Mouse (Mus musculus): ENCODE measurements around the gene Mtr.

Gene Mtr

GRCm38 (mm10) chr13:12162457-12162856 lies 95.5 kb downstream of the Mtr start:
- no peak for DNase-seq (ENCODE audit: low read depth, low spot score)

- DNase-seq (ENCODE audit: low read depth, low spot score), result no peak
Observed at GRCm38 (mm10) chr13:12160121-12160475, 97.8 kb downstream of the Mtr start.

GRCm38 (mm10) chr13:12159288-12160120 lies 98.4 kb downstream of the Mtr start:
- DNase-seq (ENCODE audit: low read depth, low spot score), result no peak

DNA sequence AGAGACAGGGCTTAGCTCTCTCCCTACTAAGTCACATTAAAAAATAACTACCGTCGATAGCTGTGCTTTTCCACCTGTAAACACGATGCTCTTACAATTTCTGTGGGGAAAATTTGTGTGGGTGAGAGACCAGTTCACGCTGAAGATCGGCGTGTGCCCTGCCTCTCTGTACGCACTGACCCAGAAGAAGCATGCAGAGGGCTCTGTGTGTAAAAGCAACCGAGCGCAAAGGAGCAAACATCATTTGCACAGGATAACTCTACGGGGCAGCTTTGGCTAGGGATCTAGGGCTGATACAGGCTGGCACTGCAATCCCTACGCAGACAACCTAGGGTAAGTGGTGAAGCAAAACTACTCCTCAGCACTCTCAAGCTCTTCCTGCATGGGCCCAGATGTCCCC lies 104.0 kb downstream of the Mtr start:
- no peak for DNase-seq (ENCODE audit: low read depth, low spot score)

GRCm38 (mm10) chr13:12146918-12147507 lies 110.9 kb downstream of the Mtr start:
- DNase-seq (ENCODE audit: low read depth, low spot score), result no peak

GRCm38 (mm10) chr13:12146402-12146801 lies 111.5 kb downstream of the Mtr start:
- DNase-seq (ENCODE audit: low read depth, low spot score), result no peak

GRCm38 (mm10) chr13:12143347-12143746 lies 114.6 kb downstream of the Mtr start:
- DNase-seq (ENCODE audit: low read depth, low spot score), result no peak

DNA sequence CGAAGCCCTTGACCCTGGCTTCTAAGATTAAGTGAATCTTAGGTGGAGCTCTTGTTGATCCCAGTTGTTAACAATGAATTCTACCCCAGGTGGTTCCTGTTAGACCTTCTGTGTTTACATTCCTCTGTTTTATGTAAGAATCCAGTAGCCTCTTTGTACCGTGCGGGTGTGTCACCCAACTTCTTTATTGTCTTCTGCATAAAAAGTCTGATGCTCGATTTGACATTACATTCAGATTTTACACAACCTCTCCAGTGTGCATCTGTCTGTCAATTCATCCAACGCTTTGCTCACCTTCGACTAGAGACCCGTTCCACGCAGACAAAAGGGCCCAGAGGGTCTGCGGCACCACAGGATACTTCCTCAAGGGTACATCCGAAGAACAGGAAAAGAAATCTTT lies 121.5 kb downstream of the Mtr start:
- peak; percentile 93 for DNase-seq (ENCODE audit: low read depth, low spot score)

DNA sequence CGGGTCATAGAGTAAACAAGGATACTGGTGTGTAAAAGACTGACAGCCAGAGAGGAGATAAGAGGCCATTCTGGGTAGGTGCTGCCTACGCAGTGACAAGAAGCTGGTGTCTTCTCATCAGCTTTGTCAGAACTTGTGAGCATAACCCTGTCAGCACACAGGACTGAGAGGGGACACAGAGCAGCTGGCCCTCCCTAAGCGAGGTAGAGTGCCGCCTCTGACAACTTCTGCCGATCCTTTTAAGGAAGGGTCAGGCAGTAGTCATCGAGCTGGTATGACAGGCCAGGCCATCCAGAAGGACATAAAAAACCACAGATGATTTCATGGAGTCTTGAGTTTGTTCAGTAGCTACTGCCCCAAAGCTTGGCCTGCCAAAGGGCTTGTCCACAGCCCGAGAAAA lies 124.4 kb downstream of the Mtr start:
- no peak for DNase-seq (ENCODE audit: low read depth, low spot score)

All from R1 (cell line).